Mouse (Mus musculus): Measurements from ENCODE around the gene Rhbdf2. TPM values are rescaled to one million over a fixed set of nuclear protein-coding genes. Genes with fewer than 3 reads are reported as not detected.

Rhbdf2 gene
- total RNA-seq, 2 experiments from 2014 or later = 15.1 to 15.3 TPM

- intact Hi-C loops (cut with DNase I) = no loop called here
- DNase-seq = no peak
These were observed 34.6 kb upstream of the Rhbdf2 start for GRCm38 (mm10) chr11:116661291-116661947.

- intact Hi-C loops (cut with DNase I) = no loop called here
- DNase-seq = no peak
These were observed 33.4 kb upstream of the Rhbdf2 start for GRCm38 (mm10) chr11:116660181-116660580.

- DNase-seq = no peak
- intact Hi-C loops (cut with DNase I) = no loop called here
These were observed 32.3 kb upstream of the Rhbdf2 start for GRCm38 (mm10) chr11:116659027-116659621.

GRCm38 (mm10) chr11:116658238-116658637 is 31.4 kb upstream of the Rhbdf2 start:
- intact Hi-C loops (cut with DNase I) = no loop called here
- no peak for DNase-seq

GRCm38 (mm10) chr11:116657311-116658223 is 30.7 kb upstream of the Rhbdf2 start:
- intact Hi-C loops (cut with DNase I) = no loop called here
- peak; percentile 90 to 93 for DNase-seq

GRCm38 (mm10) chr11:116656348-116657191 is 29.8 kb upstream of the Rhbdf2 start:
- intact Hi-C loops (cut with DNase I) = no loop called here
- DNase-seq = peak in 1 of 2 experiments; percentile 42

- intact Hi-C loops (cut with DNase I) = no loop called here
- peak in 1 of 2 experiments; percentile 63 for DNase-seq
These were observed 27.5 kb upstream of the Rhbdf2 start, which contains the start of gene Cygb for GRCm38 (mm10) chr11:116654255-116654821. Gene Cygb, minus strand, starts transcription at chr11:116654313.

- DNase-seq = peak; percentile 62 to 68
These were observed 26.9 kb upstream of the Rhbdf2 start for GRCm38 (mm10) chr11:116653709-116654221.

GRCm38 (mm10) chr11:116653234-116653633 is 26.4 kb upstream of the Rhbdf2 start, which contains the start of gene Prcd:
Gene Prcd, plus strand, starts transcription at chr11:116653534.
- intact Hi-C loops (cut with DNase I) = no loop called here
- DNase-seq = no peak

More at GRCm38 (mm10) chr11:116653709-116654221, 26.9 kb upstream of the Rhbdf2 start:
- intact Hi-C loops (cut with DNase I) = no loop called here

GRCm38 (mm10) chr11:116652330-116653098 is 25.7 kb upstream of the Rhbdf2 start:
- intact Hi-C loops (cut with DNase I) = no loop called here

GRCm38 (mm10) chr11:116651339-116651738 is 24.5 kb upstream of the Rhbdf2 start:
- intact Hi-C loops (cut with DNase I) = no loop called here
- no peak for DNase-seq

More at GRCm38 (mm10) chr11:116652330-116653098, 25.7 kb upstream of the Rhbdf2 start:
- DNase-seq = no peak

GRCm38 (mm10) chr11:116650811-116651210 is 24.0 kb upstream of the Rhbdf2 start:
- intact Hi-C loops (cut with DNase I) = no loop called here
- DNase-seq = no peak

- DNase-seq = no peak
- intact Hi-C loops (cut with DNase I) = no loop called here
These were observed 23.0 kb upstream of the Rhbdf2 start for GRCm38 (mm10) chr11:116649711-116650337.

- DNase-seq = no peak
- intact Hi-C loops (cut with DNase I) = no loop called here
These were observed 22.2 kb upstream of the Rhbdf2 start for GRCm38 (mm10) chr11:116648976-116649375.

- intact Hi-C loops (cut with DNase I) = no loop called here
- peak; percentile 75 to 78 for DNase-seq
These were observed 21.5 kb upstream of the Rhbdf2 start for GRCm38 (mm10) chr11:116648213-116648921.

- intact Hi-C loops (cut with DNase I) = no loop called here
- peak; percentile 71 to 72 for DNase-seq
These were observed 20.6 kb upstream of the Rhbdf2 start for GRCm38 (mm10) chr11:116647340-116647991.

- intact Hi-C loops (cut with DNase I) = no loop called here
- no peak for DNase-seq
These were observed 20.0 kb upstream of the Rhbdf2 start for GRCm38 (mm10) chr11:116646771-116647170.

Measured in heart, postnatal 14 days (tissue).